Mouse (Mus musculus): Measurements from ENCODE around the gene Mia3.
"Not testable (repeated sequence)": the region's sequence is repeated elsewhere in the genome, so short reads cannot be mapped to it uniquely, and the experiment has no call there.

Mia3 gene

DNA sequence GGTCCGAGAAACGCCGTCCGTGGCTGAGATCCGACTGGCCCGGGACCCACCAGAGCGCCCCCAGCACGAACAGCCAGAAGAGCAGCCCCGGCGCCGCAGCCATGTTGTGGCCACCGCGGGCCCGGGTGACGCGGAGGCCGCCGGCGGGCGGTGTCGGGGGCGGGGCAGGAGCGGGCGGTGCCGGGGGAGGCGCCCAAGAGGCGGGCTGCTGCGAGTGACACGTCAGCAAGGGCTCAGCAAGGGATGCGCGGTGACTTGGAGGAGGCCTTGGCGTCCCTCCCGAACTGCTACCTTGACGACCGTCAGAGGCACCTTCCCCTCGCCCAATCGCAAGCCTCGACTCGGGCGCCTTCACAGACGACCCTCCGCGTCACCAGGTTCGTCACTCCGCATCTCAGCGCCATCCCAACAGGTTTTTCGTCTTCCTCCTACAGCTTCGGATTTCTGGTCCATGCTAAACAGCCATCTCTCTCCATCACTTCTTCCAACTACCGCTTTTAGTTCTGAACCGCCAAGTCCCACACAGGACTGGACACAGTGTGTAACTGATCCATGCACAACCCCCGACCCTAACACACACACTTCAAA, at the start of gene Mia3:
Gene Mia3, minus strand, starts transcription at position 127 of the 588 bp plus-strand sequence.
- DNase-seq (ENCODE audit: low read depth in 2 of 2, low spot score in 2 of 2) = peak; percentile 93 to 94

DNA sequence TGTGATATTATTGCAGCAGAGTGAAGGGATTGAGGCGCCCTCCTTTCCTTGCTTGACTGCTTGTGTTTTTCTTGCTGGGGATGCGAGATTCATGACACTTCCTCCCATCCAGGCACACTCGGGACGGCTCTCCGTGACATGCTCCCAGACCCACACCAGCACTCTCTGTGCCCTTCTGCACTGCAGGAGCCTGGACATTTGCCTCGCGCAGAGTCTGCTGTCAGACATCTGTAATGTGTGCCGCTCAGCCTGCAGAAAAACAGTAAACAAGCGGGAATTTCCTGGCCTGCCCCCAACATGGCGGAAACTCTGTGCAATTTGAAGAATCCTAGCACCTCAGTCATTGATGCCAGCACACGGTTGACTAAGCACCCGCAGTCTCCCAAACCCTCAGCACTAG, 48.5 kb upstream of the Mia3 start, which contains the start of gene Hhipl2:
Gene Hhipl2, plus strand, starts transcription at position 343 of the 400 bp plus-strand sequence.
- DNase-seq (ENCODE audit: low read depth in 2 of 2, low spot score in 2 of 2) = no peak

DNA sequence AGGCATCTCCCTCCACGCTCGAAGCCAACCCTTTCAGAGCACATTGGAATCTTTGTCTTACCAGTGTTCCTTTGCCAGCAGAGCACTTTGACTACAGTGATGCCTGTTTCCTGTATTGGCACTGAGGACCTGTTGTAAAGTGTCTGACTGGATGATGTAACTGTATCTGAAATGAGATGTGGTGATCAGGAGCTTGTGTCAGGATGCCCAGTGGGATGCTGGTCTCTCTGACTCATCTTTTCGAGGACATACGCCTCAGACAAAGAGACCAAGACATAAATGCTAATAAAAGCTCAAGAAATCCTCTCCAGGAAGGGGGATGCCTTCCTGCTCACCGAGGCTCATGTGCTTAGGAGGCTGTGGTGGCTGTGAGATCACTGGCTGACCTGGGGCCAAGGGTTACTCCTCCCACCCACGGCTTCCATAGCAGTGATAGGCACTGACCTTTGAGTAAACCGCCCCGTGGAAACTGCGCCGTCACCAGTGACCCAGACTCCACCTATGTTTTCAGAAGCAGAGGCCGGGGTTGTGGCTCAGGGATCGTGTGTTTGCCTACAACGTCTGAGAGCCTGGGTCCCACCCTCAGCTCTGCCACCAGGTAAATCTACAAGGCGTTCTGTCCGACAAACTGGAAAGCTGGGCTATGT, 44.9 kb upstream of the Mia3 start:
- no peak for DNase-seq (ENCODE audit: low read depth in 2 of 2, low spot score in 2 of 2)

DNA sequence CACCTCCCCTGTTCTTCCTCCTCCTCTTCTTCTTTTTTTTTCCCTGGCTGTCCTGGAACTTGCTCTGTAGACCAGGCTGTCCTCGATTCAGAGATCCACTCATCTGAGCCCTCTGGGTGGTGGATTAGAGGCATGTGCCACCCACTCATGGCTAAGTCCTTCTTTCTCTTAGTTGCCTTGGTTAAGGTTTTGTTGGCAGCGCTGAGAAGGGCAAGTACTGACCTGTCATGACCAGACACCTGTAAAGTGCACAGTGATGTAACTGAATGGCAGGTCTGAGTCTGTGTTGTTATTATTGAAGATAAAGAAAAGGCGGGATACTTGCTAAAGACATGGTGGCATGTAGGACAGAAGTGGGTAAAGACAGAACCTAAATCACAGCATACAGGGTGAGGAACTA, 34.0 kb upstream of the Mia3 start:
- no peak for DNase-seq (ENCODE audit: low read depth in 2 of 2, low spot score in 2 of 2)

DNA sequence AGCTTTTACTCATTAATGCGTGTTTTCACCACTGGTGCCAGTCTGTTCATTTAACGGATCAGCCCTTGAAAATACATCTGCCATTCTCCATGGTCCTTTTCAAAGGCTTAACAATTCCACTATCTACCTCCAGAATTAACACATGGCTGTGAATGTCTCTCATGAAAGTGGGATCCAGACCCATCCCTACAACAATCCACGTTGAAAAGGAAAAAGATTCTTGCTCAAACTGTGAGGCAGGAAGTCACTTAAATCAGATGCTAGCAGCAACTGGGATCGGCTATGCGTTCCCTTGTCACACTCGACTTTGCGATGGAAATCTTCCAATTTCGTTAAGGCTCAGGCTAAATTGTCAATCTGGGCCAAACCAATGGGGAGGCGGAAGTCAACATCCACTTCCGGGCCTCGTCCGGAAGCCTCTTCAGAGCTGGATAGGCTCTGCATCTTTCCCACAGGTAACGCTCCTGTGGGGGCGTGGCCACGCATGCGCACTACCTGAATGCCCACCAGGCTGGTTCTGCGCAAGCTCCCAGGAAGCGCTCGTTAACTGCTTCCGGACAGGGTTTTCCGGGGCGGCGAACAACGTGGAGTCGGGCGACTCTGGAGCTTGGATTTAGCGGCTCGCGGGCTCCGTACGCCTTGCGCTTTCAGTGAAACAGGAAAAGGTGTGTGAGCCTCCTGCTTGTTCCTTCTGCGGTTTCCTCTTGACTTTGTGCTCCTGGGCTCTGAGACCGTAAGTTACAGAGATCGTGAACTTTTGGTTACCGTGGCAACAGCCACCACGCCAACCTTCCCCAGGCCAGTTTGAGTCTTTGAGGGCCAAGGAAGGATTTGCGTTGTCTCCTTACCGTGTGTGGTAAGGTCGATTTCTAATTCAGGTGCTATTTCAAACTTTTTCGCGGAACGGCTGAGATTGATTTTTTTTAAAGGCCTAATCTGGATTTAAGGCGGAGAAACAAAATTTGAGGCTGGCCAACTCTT, 19.4 kb upstream of the Mia3 start, which contains the start of gene Taf1a:
Gene Taf1a, plus strand, starts transcription at position 556 of the 981 bp plus-strand sequence.
- peak; percentile 84 to 85 for DNase-seq (ENCODE audit: low read depth in 2 of 2, low spot score in 2 of 2)

DNA sequence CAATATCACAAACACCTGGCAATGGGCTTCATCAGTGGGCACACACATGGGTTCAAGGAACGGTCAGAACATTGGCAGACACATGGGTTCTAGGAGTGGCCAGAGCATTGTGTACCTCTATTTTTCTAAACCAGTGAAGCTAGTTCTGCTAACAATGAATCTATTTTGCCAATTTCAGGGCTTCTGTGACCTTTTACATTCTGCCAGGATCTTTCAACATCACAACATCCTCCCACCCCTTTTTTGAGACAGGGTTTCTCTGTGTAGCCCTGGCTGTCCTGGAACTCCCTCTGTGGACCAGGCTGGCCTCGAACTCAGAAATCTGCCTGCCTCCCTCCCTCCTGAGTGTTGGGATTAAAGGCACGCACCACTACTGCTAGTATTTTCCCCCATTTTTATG, 18.1 kb upstream of the Mia3 start:
- not testable (repeated sequence) for DNase-seq (ENCODE audit: low read depth in 2 of 2, low spot score in 2 of 2)

DNA sequence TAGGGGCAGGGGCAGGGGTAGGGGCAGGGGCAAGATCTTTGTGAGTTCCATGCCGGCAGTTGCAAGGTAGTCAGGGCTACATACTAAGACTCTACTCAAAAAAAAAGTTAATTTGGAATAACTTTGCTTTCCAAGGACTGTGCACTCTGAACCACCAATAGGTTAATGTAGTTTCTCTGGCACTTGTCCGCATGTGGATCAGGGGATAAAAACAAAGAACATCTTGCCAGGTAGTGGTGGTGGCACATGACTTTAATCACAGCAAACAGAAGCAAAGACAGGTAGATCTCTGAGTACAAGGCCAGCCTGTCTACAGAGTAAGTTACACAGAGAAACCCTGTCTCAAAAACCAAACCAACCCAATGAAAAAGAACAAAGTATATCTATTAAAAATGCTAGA, 13.3 kb upstream of the Mia3 start:
- DNase-seq (ENCODE audit: low read depth in 2 of 2, low spot score in 2 of 2) = no peak

DNA sequence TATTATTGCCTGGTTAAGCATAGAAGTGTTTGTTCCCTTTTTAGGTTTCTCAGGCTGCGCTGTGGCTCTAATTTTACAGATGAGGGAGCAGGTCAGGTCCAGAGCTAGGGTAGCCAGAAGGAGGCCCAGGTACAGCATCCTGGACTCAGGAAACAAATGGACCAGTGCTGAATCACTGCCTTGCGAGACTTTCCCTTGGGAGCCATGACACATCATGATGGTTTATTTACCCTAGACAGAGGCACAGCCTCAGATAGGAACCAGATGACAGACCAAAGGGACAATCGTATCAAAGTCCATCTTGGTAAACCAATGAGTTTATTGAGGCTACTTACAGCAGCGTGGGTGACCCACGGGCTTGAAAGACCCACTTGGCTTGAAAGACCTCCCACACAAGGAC, 12.5 kb upstream of the Mia3 start:
- DNase-seq (ENCODE audit: low read depth in 2 of 2, low spot score in 2 of 2) = no peak

DNA sequence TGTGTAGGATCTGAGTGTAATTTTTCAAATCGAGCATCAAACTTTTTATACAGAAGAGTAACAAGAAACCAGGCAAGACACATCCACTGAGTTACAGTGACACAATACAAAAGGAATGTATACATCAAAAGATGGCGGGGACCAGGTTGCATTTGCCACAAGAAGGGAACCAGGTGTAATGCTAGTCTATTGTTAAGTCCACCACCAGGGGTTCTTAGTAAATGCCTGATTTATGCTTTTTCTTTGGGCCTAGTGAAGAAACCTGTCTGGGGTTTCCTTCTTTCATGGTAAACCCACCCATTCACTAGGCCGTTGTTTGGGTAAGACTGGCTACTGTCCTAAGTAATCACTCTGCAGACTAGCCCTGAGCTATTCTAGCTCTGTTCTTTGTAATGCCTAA, 10.0 kb upstream of the Mia3 start:
- not testable (repeated sequence) for DNase-seq (ENCODE audit: low read depth in 2 of 2, low spot score in 2 of 2)

DNA sequence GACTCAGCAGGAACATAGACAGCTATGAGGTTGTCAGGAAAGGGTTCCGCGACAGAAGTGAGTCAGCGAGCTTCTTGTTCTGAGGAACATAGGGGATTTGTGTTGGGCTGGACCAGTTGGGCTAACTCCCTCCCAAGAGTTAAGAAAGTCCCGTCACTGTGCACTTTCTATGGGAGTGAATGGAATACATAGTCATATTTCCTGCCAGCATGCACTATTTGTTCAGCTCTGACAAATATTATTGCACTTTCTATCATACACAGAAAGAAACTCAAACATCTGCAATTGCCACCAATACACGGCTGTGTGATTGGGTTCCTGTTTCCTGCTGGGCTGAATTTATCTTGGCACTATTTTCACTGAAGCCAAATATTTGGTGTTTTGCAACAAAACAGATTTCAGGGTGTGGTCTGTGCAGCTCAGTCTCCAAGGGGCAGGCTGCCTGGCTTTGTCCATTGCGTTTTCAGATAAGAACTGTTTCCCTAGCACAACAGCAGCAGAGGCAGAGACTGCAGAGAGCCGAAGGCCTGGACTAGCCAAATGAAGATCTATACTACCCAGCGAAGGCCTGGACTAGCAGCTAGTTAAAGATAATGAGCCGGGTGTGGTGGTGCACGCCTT, 9.1 kb upstream of the Mia3 start:
- DNase-seq (ENCODE audit: low read depth in 2 of 2, low spot score in 2 of 2) = no peak

DNA sequence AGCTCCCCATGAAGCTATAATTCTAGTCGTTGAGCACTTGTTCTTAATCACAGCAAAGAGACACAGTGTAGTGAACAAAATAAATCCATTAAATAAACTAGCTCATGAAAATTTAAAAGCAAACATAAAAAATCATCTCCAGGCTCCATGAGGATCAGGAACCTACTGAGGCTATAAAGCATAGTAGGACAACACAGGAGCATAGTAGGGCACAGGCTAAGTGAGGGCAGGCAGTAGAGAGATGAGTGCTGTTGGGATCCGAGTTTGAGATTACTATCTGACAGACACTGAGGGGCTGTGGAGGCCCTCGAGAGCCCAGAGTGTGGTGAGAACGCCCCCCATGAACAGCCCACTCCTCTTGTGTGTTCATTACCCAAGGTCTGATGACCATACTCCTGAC, 7.7 kb upstream of the Mia3 start:
- DNase-seq (ENCODE audit: low read depth in 2 of 2, low spot score in 2 of 2) = no peak

DNA sequence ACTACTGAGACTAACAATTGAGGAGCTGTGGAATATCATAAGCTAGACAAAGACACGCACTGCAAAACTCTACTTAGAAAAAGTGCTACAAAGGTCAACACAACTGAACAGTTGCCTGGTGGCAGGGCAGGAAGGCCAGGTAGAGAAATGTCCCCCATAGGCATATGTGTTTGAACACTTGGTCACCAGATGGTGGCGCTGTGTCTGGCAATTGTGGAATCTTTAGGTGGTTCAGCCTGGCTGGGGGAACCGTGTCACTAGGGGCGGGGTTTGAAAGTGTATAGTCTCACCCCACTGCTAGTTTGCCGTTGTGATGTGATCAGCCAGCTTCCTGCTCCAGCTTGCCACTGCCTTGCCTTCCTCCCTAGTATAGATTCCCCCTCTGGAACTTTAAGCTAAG, 5.4 kb upstream of the Mia3 start:
- no peak for DNase-seq (ENCODE audit: low read depth in 2 of 2, low spot score in 2 of 2)

DNA sequence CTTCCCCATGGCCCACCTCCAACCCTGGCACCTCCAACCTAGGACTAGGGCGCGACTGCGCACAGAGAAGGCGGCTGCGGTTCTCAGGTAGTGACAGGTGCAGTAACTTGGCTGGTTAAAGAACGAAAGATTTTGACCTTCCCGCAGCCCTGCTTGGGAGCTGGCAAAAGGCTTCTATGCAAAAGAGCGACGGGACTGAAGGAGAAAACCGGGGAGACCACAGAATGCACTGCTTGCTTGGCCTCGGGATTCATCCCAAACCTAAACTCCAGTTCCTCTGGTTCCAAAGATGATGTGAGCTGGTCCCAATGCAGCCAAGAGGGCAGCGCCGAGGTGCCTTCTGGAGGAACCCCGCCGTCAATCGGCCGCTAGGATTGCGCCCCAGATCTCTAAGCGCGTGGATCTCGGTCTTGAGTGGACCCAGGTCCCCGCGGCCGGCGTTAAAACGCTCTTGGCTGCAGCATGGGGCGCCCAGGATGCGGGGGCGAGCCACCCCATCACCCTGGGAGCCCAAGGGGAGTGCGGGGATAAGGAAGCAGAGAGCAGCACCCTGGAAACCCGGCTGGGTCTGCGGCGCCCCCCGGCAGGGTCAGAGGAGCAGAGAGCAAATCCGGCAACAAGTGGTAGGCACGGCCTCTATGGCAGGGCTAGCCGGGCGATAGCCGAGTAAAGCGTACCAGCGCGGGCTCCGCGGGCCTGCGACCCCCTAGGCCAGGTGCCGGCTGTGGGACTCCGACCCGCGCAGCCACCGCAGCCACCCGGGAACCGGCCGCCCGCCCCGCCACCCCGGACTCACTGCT, 552 bp downstream of the Mia3 start:
- peak in 1 of 2 experiments; percentile 22 for DNase-seq (ENCODE audit: low read depth in 2 of 2, low spot score in 2 of 2)

DNA sequence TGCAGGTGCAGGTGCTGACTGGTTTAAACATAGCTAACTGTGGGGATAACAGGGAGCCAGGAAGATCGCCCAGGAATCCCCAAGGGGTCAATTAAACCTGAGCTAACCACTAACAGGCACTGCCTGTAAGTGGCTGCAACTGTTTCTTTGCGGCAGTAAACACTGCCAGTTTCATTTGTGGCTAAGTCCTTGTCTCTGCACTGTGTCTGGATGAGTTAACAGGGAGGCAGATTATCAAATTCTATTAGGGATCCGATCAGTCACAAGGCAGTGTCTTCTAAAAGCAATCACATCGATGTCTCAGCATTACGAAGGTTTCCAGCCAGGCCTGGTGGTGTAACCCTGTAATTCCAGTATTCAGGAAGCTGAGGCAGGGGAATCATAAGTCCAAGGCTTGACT, 3.0 kb downstream of the Mia3 start:
- no peak for DNase-seq (ENCODE audit: low read depth in 2 of 2, low spot score in 2 of 2)

DNA sequence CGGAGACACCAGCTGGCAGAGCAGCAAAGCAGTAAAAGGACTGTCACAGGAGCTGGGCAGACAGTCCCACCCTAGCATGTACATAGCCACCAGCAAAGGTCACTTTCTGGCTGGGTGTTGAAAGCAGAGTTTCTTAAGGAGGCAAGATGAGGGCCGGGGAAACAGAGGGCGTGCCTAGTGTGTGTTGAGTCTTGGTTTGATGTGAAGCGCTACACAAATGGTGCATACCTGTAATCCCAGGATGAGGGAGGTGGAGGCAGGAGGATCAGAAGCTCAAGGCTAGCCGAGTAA, 5.8 kb downstream of the Mia3 start:
- DNase-seq (ENCODE audit: low read depth in 2 of 2, low spot score in 2 of 2) = no peak

DNA sequence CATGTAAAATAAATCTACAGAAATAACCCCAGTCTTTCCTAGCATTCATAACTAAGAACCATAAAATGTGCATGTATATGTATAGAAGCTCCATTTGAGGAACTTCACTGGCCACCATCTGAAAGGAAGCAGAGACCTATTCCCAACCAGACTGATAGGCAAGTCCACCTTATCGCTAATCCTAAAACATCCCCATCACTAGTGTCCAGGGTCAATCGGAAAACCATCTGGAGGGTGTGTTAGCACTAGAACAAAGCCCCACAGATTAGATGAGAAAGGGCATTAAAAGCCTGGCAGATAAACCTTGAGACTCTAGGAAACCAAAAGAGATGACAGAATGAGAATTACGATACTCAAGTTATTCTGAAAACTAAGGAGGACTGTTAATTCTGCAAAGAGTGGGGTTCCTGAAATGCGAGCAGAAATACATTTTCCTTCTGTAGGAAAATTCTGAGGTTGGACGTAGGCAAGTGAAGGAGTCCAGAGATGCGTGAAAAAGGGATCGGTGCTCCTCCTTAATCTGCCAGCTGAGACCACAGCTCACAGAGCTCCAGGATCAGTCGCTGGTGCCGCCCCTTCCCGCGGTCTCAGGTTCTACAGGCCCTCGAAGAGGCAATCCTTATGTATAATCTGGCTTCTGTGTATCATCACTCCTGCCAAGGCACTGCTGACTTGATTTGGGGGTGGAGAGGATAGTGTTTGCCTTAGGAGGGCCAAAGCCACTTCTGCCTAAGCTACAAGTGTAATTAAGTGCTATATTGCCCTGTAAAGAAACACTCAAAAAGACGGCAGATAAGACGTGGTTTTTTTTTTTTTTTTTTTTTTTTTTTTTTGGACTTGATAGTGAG, 6.4 kb downstream of the Mia3 start:
- no peak for DNase-seq (ENCODE audit: low read depth in 2 of 2, low spot score in 2 of 2)

DNA sequence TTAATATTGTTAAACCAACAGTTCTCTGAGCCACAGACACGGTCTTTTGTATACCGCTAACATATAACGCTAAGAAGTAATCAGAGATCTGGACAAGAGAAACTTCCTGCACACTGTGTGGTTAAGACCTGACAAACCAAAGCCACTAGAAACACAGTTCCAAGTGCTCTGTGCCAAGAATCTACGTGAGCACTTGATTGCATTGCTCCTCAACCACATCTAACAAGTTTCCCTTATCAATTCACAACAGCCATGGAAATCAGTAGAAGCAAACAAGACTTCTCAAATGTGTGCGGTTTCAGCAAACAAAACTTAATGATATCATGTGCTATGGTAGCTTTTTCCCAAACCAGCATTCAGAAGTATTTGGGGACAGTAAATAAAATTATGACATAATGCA, 7.1 kb downstream of the Mia3 start:
- DNase-seq (ENCODE audit: low read depth in 2 of 2, low spot score in 2 of 2) = no peak

DNA sequence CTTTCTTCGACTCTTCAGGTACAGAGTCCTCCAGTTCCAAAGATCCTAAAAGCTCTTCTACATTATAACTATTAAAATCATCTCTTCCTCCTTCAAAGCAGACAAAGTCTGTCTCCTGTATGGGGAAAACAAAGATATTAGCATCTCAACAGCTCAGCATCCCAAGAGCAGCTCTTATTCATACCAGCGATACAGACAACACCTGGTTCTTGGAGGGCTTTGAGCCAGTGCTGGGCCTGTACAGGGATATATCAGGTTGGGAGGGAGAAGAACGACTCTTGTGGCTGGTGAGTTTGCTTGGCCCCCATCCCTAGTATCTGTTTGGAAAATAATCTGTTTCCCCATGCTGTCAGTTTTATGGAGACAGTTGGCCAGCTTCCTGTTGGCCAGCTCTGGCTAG, 10.5 kb downstream of the Mia3 start:
- DNase-seq (ENCODE audit: low read depth in 2 of 2, low spot score in 2 of 2) = no peak

DNA sequence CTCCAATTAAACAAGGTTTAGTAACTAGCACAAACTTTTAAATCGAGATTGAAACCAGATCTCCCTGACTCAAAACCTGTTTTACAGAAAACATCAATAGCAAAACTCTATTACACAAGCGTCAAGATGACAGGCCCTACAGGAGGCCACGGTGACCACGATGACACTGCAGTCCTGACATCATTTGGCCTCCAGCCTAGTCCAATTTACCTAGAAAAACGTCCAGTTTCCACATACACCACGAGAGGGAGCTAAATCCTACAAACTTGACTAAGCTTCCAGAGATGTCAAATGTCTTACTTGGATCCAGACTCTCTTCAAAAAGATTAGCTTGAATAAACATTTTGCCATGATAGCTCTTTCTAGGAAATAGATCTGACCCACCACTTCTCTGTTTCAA, 19.5 kb downstream of the Mia3 start:
- DNase-seq (ENCODE audit: low read depth in 2 of 2, low spot score in 2 of 2) = peak; percentile 35 to 61

DNA sequence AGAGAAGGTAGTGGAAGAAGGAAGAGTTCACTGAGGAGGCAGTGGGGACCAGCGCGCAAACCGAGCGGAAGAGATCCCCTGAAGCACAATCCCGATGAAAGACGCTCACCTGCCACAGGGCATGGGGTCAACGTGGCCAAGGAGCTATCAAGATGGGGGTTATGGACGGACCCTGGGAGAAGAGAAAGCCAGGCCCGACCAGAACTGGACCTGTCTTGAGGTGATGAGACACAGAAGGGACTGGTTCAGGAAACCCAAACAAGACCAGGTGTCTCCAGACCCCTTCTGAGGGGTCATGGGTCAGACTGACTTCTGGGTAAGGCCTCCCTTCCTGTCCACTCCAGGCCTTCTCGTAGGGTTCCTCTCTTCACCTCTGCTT, 23.5 kb downstream of the Mia3 start:
- DNase-seq (ENCODE audit: low read depth in 2 of 2, low spot score in 2 of 2) = no peak
